Mouse (Mus musculus): ENCODE results near the gene Ankrd65. TPM values are rescaled to one million over a fixed set of nuclear protein-coding genes. Genes with fewer than 3 reads are reported as not detected.
"Not testable (repeated sequence)": the region's sequence is repeated elsewhere in the genome, so short reads cannot be mapped to it uniquely, and the experiment has no call there.

The Ankrd65 gene
- polyA plus RNA-seq (2012; rRNA removed) = not detected in 2 replicates

- TF ChIP-seq CTCF (IDR thresholded peaks at IDR 0.05; ENCODE audit: borderline replicate concordance, extremely low read depth, insufficient read depth, insufficient read length) (no peak), POLR2A (IDR thresholded peaks at IDR 0.05; ENCODE audit: borderline replicate concordance, extremely low read depth, insufficient read depth, insufficient read length, poor library complexity, severe bottlenecking) (no peak)
- DNase-seq (ENCODE audit: low read depth) = no peak
Measured at GRCm38 (mm10) chr4:155790021-155790489, at the start of gene Ankrd65. Gene Ankrd65, plus strand, starts transcription at chr4:155790439.

GRCm38 (mm10) chr4:155740681-155741080 lies 49.6 kb upstream of the Ankrd65 start:
- DNase-seq (ENCODE audit: low read depth) = not testable (repeated sequence)

- no peak for DNase-seq (ENCODE audit: low read depth)
- TF ChIP-seq CTCF (IDR thresholded peaks at IDR 0.05; ENCODE audit: borderline replicate concordance, extremely low read depth, insufficient read depth, insufficient read length) = no peak
- TF ChIP-seq POLR2A (IDR thresholded peaks at IDR 0.05; ENCODE audit: borderline replicate concordance, extremely low read depth, insufficient read depth, insufficient read length, poor library complexity, severe bottlenecking) = no peak
Measured at GRCm38 (mm10) chr4:155742684-155743083, 47.6 kb upstream of the Ankrd65 start.

GRCm38 (mm10) chr4:155744474-155744873 lies 45.8 kb upstream of the Ankrd65 start:
- TF ChIP-seq POLR2A (IDR thresholded peaks at IDR 0.05; ENCODE audit: borderline replicate concordance, extremely low read depth, insufficient read depth, insufficient read length, poor library complexity, severe bottlenecking) (no peak), CTCF (IDR thresholded peaks at IDR 0.05; ENCODE audit: borderline replicate concordance, extremely low read depth, insufficient read depth, insufficient read length) (no peak)
- DNase-seq (ENCODE audit: low read depth) = no peak

GRCm38 (mm10) chr4:155745136-155745535 lies 45.1 kb upstream of the Ankrd65 start:
- DNase-seq (ENCODE audit: low read depth) = no peak
- TF ChIP-seq POLR2A (IDR thresholded peaks at IDR 0.05; ENCODE audit: borderline replicate concordance, extremely low read depth, insufficient read depth, insufficient read length, poor library complexity, severe bottlenecking) (no peak), CTCF (IDR thresholded peaks at IDR 0.05; ENCODE audit: borderline replicate concordance, extremely low read depth, insufficient read depth, insufficient read length) (no peak)

- TF ChIP-seq POLR2A (IDR thresholded peaks at IDR 0.05; ENCODE audit: borderline replicate concordance, extremely low read depth, insufficient read depth, insufficient read length, poor library complexity, severe bottlenecking) (no peak), CTCF (IDR thresholded peaks at IDR 0.05; ENCODE audit: borderline replicate concordance, extremely low read depth, insufficient read depth, insufficient read length) (no peak)
- DNase-seq (ENCODE audit: low read depth) = no peak
Measured at GRCm38 (mm10) chr4:155746036-155746548, 44.1 kb upstream of the Ankrd65 start.

- DNase-seq (ENCODE audit: low read depth) = no peak
- TF ChIP-seq CTCF (IDR thresholded peaks at IDR 0.05; ENCODE audit: borderline replicate concordance, extremely low read depth, insufficient read depth, insufficient read length) (no peak), POLR2A (IDR thresholded peaks at IDR 0.05; ENCODE audit: borderline replicate concordance, extremely low read depth, insufficient read depth, insufficient read length, poor library complexity, severe bottlenecking) (no peak)
Measured at GRCm38 (mm10) chr4:155746575-155747490, 43.4 kb upstream of the Ankrd65 start.

- TF ChIP-seq CTCF (IDR thresholded peaks at IDR 0.05; ENCODE audit: borderline replicate concordance, extremely low read depth, insufficient read depth, insufficient read length) (no peak), POLR2A (IDR thresholded peaks at IDR 0.05; ENCODE audit: borderline replicate concordance, extremely low read depth, insufficient read depth, insufficient read length, poor library complexity, severe bottlenecking) (no peak)
Measured at GRCm38 (mm10) chr4:155757011-155757410, 33.2 kb upstream of the Ankrd65 start.

GRCm38 (mm10) chr4:155759862-155760612 lies 30.2 kb upstream of the Ankrd65 start:
- TF ChIP-seq POLR2A (IDR thresholded peaks at IDR 0.05; ENCODE audit: borderline replicate concordance, extremely low read depth, insufficient read depth, insufficient read length, poor library complexity, severe bottlenecking) (no peak), CTCF (IDR thresholded peaks at IDR 0.05; ENCODE audit: borderline replicate concordance, extremely low read depth, insufficient read depth, insufficient read length) (peak; percentile 32; the same call in 1 of the 2 replicates)
- peak; percentile 25 for DNase-seq (ENCODE audit: low read depth)

More at GRCm38 (mm10) chr4:155757011-155757410, 33.2 kb upstream of the Ankrd65 start:
- DNase-seq (ENCODE audit: low read depth) = no peak

- peak; percentile 98 for DNase-seq (ENCODE audit: low read depth)
- TF ChIP-seq CTCF (IDR thresholded peaks at IDR 0.05; ENCODE audit: borderline replicate concordance, extremely low read depth, insufficient read depth, insufficient read length) = no peak
- TF ChIP-seq POLR2A (IDR thresholded peaks at IDR 0.05; ENCODE audit: borderline replicate concordance, extremely low read depth, insufficient read depth, insufficient read length, poor library complexity, severe bottlenecking) = peak; percentile 81
Measured at GRCm38 (mm10) chr4:155760613-155761355, 29.5 kb upstream of the Ankrd65 start, which contains the start of gene Atad3a. Gene Atad3a, minus strand, starts transcription at chr4:155761093.
